Mouse (Mus musculus) 416B (cell line): ENCODE results near the gene Olfr221.
A peak's percentile ranks its signal among the peaks of the same experiment; 100 is the strongest.
"Not testable (repeated sequence)": the region's sequence is repeated elsewhere in the genome, so short reads cannot be mapped to it uniquely, and the experiment has no call there.

ENCODE experiments used
- DNase-seq: peaks from one replicate; pipeline ENCODE4 v3.0.0; 2011; ENCODE audit warnings: low read depth

Gene Olfr221

DNA sequence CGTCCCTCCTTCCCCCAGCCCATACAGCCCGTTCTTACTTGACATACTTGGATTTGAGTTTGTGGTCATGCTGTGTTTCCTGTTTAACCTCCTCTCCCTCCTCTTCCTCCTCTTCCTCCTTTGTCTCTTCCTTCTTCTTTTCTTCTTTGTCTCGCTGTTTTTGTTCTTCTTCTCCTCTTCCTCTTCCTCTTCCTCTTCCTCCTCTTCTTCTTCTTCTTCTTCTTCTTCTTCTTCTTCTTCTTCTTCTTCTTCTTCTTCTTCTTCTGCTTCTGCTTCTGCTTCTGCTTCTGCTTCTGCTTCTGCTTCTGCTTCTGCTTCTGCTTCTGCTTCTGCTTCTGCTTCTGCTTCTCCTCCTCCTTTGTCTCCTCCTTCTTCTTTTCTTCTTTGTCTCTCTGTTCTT, at the start of gene Olfr221:
Gene Olfr221, minus strand, starts transcription at position 101 of the 400 bp plus-strand sequence.
- not testable (repeated sequence) for DNase-seq

DNA sequence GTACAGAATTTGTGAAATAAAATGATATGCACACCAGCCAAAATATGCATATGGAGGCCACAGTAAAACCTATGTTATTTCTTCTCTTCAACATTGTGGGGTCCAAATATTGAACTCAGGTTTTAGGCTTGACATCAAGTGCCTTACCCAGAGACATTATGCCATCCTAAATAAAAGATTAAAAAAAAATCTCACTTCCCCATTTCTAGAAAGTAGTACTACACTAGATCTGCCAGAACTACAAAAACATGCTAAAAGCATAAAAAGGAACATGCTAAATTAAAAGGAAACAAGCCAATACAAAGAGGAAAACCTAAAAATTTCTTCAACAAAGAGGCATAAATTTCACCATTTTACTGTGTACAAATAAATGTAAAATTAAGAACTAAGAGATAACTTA, 40.8 kb upstream of the Olfr221 start:
- no peak for DNase-seq

DNA sequence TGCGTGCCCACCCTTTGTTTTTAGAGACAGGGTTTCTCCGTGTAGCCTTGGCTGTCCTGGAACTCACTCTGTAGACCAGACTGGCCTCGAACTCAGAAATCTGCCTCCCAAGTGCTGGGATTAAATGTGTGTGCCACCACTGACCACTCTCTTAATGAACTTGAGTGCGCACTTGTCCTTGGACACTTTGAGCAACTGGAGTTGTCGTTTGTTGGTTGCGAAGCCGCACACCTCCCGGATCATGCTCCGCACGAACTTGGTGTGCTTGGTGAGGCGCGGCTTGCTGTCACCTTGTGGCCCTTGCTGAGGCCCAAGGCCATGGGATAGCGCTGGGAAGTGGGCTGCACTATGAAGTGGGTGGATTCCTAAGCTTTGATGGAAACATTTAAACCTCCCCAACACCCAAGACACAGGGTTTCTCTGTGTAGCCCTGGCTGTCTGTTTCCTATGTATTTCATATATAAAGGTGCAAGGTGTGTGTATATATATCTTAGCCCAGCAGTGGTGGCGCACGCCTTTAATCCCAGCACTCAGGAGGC, 29.4 kb upstream of the Olfr221 start:
- DNase-seq, result no peak

- DNase-seq, result no peak
Measured at GRCm38 (mm10) chr14:52066135-52066534, 23.9 kb upstream of the Olfr221 start.

DNA sequence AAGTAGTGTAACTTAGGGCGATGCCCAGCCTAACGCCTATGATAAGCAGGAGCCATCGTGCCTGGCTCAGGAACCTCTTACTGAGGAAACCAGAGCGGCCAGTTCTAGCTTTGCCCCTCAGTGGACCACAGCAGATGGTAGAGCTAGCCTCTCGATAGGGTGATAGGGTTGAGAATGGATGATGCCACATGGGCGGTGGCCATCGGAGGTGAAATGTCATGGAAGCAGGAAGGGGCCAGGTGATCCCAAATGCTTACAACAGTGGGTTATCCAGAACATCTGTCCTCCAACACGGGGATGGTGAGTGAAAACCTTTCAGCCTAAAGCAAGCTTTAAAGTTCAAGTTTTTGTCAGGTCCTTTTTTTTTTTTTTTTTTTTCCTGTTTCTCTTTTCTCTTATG, 19.5 kb upstream of the Olfr221 start:
- no peak for DNase-seq

GRCm38 (mm10) chr14:52060800-52061199, 18.5 kb upstream of the Olfr221 start:
- DNase-seq, result no peak

DNA sequence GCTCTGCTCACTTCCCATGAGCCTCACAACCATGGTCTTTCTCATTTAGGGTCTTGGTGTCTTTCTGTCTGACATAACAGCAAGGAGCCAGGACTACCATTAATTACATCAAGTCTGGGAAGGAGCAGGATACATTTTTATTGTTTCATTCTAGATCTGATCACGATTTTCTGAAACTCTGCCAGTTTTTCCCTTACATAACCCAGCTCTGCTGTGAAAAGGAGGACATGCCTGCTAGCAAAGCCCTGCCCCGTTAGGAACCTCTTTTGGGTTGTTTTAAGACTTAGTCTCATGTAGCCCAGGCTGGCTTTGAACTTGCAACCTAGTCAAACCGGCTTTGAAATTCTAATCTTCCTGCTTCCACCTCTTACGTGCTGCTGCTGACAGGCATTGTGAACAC, 17.7 kb upstream of the Olfr221 start:
- no peak for DNase-seq

DNA sequence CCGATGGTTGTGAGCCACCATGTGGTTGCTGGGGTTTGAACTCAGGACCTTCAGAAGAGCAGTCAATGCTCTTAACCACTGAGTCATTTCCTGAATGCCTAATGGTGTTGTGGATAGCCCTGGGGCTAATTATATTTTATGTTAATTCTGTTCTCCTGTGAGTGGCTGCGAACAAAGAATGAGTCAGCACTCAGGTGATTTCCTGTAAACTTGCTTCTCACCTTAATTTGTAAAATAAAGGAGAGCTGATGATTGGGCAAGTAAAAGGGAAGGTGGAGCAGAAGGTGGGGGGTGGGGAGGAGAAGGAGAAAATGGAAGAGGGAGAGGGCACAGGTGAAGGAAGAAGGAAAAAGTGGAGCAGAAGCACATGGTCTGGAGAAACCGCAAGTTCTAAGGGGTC, 10.5 kb upstream of the Olfr221 start:
- peak; percentile 33 for DNase-seq

- DNase-seq, result no peak
Measured at GRCm38 (mm10) chr14:52045966-52046565, 3.8 kb upstream of the Olfr221 start.

DNA sequence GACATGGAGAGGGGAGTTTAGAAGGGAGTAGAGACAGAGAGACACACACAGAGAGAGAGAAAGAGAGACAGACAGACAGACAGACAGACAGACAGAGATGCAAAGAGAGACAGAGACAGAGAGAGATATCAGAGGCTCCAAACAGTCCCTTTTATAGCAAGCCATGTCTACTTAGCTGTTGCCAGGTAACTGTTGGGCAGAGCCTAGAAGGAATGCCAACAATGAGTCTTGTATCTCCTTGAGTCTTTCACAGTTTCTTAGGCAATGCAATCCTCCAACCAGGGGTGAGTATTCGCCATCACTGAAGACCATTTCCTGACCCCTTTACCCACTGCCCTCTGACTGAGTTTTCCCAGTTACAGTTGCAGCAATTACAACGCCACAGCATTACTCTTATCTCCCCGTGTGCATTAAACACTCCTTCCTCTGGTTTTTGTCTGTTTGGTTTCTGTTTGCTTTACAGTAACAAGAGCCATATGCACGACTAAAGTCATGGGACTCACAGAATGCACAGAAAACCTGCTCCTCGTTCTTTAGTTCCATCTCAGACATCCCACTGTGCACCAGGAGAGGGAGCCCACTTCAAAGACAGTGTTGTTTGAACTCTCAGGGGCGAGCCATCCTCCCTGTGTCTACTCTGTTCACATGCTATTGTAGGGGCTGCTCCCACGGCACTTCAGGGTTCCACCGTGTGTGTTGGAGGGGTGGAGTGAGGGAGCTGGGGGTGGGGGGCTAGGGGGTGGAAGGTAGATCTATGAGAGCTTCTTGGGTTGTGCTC, 2.8 kb upstream of the Olfr221 start:
- peak; percentile 93 for DNase-seq

DNA sequence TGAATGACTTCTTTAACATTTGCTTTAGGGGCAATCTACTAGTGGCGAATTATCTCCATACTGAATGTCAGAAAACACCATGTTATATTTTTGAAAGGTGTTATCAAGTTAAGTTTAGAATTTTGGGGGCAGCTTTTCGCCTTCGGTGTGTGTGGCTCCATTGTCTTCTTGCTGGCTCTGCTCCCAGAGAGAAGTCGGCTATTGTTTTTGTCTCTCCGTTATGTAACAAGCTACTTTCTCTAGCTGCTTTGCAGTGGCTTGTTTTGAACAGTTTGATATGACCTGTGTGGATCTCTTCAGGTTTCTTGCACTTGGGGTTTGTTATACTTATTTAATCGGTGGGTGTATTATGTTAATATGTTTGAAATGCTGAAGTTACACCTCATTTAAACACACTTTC, 1.2 kb upstream of the Olfr221 start:
- DNase-seq, result no peak

DNA sequence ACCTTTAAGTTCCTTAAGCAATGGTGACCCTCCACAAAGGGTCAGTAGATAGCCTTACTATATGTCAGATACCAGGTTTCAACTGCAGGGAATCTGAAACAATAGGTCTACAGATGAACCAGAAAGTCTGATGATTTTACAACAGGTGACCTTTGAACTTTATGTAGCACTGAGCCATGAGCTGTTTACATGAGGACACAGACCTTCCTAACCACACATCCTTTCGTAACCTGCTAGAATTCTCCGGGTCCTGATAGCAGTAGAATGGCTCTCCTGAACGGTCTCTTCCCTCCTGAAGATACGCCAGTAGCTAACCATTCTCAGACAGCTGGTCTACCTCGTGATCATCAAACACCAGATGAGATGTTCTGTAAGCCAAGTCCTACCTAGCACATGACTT, 2.9 kb downstream of the Olfr221 start:
- DNase-seq, result no peak

DNA sequence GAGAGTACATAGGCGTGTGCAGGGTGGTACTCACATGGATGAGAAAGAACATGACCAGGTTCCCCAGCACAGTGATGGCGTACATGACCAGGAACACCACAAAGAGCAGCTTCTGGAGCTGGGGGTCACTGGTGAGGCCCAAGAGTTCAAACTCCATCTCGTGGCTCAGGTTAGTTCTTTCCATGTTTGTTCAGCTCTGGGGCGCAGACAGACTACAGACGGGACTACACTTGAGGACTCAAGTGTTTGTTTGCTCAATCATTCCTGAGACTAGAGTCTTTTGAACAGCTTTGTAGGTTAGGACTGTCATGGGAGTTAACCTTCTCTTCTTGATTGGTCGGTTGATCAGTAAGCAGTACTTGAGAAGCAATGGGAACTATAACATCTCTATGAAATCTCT, 6.3 kb downstream of the Olfr221 start:
- no peak for DNase-seq

DNA sequence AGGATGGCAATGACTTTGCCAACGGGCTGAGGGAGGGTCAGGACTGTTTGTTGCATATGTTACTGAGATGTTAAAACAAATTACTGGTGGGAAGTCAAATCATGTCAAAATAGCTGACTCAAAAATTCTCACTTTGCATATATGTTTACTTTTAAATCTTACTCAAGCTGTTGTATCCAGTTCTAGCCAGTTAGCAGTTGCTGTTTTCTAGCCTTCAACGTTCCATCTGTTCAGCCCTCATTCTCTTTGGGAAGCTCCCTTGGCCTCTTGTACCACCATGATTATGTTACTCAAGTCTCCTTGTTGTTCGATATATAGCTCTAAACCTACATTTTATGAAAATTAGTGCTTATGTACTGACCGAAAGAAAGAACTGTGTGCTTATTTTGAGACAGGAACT, 15.9 kb downstream of the Olfr221 start:
- no peak for DNase-seq

DNA sequence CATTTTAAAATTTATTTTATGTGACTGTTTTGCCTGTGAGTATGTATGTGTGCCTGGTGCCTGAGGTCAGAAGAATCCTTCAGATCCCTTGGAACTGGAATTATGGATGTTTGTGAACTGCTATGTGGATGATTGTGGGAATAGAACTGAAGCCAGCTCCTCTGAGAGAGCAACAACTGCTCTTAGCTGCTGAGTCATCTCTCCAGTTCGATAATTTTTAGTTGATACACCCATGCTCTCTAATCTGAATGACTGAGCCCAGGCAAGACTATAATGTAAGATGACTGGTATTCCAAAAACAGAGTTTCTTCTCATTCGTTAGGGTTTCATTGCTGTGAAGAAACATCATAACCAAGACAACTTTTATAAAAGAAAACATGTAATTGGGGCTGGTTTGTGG, 18.1 kb downstream of the Olfr221 start:
- DNase-seq, result no peak

- peak; percentile 99 for DNase-seq
Measured at GRCm38 (mm10) chr14:52022709-52023459, 19.4 kb downstream of the Olfr221 start.

DNA sequence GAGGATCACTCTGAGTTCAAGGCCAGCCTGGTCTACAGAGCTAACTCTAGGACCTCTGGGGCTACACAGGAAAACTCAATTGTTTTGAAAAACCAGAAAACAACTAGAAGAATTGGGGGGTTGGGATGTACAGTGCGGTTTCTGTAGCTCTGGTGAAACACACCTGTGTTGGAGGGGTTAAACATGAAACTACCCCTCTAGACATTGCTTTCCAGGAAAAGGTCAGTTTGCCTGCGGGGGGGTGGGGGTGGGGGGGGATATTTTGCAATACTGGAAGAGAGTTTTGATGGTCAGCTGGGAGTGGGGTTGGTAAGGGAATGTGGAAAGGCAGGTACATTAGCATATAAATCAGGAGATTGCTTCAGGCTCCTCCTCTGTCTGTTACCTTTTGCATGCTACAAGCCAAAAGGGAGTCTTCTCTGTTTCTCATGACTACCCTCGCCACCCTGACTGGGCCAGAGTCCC, 20.0 kb downstream of the Olfr221 start:
- no peak for DNase-seq

- peak; percentile 42 for DNase-seq
Measured at GRCm38 (mm10) chr14:52021568-52022212, 20.6 kb downstream of the Olfr221 start.

GRCm38 (mm10) chr14:52021138-52021529, 21.1 kb downstream of the Olfr221 start:
- DNase-seq, result no peak

DNA sequence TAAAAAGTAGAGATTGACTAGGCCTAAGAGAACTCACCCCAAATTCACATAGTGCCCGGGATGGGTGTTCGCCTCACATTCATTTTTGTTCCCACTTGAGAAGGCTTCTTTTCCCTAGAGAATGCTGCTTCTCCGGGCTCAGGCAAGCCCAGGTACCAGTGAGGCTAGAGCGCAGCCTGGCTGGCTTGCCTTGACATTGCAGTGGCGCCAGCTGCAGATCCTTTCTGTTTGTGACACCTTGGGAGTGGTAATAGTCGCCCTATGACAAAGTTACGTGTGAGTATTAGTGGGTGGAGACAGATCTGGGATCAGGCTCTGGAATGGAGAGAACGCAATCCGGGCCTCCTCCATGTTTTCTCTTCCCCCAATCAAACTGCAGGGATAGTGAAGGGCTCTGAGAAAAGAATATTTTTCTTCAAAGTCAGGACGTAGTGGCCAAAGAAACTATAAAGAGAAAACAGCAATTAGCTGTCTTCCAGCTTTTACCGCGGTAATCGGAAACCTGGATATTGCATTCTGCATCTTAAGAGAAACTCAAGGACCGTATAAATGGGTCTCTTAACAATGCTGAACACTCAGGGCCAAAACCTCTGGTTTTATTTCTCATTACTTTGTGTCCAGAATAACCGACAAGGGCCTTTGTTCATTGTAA, 21.6 kb downstream of the Olfr221 start, which contains the start of gene Zfp219:
Gene Zfp219, minus strand, starts transcription at position 248 of the 652 bp plus-strand sequence.
- peak; percentile 94 for DNase-seq

DNA sequence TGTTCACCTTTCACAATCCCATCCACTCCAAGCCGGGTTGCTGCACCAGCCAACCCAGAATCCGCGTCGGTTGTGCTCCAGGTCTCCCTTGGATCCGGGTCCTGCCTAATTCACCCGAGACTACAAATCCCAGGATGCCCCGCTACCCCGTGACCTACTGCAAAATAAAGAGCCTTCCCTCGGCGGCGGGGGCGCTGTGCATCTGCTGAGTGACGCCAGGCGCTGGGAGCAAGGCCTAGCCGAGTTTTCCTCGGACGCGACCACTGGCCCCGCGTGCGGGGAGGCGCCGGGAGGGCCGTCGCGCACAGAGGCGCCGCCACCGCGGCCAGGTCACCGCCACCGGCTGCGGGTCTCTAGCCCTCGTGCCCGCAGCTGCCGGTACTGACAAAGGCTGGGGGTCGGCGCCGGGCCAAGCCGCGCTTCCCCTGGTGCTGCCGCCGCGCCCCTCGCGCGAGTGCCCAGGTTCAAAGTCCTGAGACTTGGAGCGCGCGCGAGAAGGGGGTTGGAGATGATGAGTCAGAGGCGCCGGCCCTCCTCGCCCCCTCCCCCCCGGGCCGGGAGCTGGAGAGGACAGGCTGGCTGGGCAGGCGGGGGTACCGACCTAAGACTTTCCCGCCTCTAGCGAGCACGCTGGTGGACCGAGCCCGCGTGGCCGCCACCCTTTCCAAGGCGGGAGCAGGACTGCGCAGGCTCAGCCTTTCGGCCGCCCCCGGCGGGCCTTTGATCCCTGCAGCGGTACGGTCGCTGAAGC, 22.5 kb downstream of the Olfr221 start:
- peak; percentile 98 for DNase-seq
